Mouse (Mus musculus) megakaryocyte-erythroid progenitor cell, adult 5 weeks (primary cell): ENCODE measurements around the gene Cxcr6. TPM values are rescaled to one million over a fixed set of nuclear protein-coding genes. Genes with fewer than 3 reads are reported as not detected.

Source experiments
- polyA plus RNA-seq: library from polyadenylated mRNA; stranded (reverse); fragments of >175 nt; gene quantifications from 2 replicates; pipeline ENCODE4 v1.2.3, GENCODE M21; 2012

Gene Cxcr6
- polyA plus RNA-seq: not detected in 2 replicates

GRCm38 (mm10) chr9:123806267-123806666 lies at the start of gene Cxcr6:
TSS of gene Cxcr6 (plus strand) at chr9:123806475.

GRCm38 (mm10) chr9:123851713-123852448 lies 45.6 kb downstream of the Cxcr6 start, which contains the start of gene Fyco1:
TSS of gene Fyco1 (minus strand) at chr9:123851899.

Other genes with a start within 250 kb of the Cxcr6 start
- gene Slc6a20b, start 173.9 kb upstream of the Cxcr6 start, polyA plus RNA-seq: 0.01 TPM in 1 of 2 replicates, not detected in the other
- 0.08 and 0.15 TPM in 2 replicates for gene Ccr9, start 128.0 kb upstream of the Cxcr6 start, polyA plus RNA-seq
- gene Slc6a20a, start 127.6 kb upstream of the Cxcr6 start, polyA plus RNA-seq: 0.30 and 0.37 TPM in 2 replicates
- 1.2 and 1.7 TPM in 2 replicates for gene Lztfl1, start 88.8 kb upstream of the Cxcr6 start, polyA plus RNA-seq
- gene Fyco1, start 45.4 kb downstream of the Cxcr6 start, polyA plus RNA-seq: 2.4 and 3.2 TPM in 2 replicates
- gene Xcr1, start 55.6 kb downstream of the Cxcr6 start, polyA plus RNA-seq: not detected in 2 replicates
- 0.09 and 0.13 TPM in 2 replicates for gene Ccr1, start 162.2 kb downstream of the Cxcr6 start, polyA plus RNA-seq
- not detected in 2 replicates for gene Ccr1l1, start 171.9 kb downstream of the Cxcr6 start, polyA plus RNA-seq
- gene Ccr3, start 215.5 kb downstream of the Cxcr6 start, polyA plus RNA-seq: not detected in 2 replicates